In genomic region chr9:42217685-42218084, GRCm38 (mm10) we compare ENCODE assay signal across 8 mouse cellular contexts. TPM values are rescaled to one million over a fixed set of nuclear protein-coding genes. Genes with fewer than 3 reads are reported as not detected.
DNase-seq lines count a peak whose midpoint lies in the region; ATAC-seq lines count a peak whose summit lies in the region.

No protein-coding gene starts in this region.

- no peak overlapping the region for H3K9ac ChIP-seq in embryonic facial prominence, embryonic 14.5 days (ENCODE audit: low read depth, low read length)
- no peak overlapping the region for H3K9ac ChIP-seq in midbrain, embryonic 13.5 days (replicated peaks)
- H3K9ac ChIP-seq in neural tube, embryonic 15.5 days (replicated peaks): no peak overlapping the region

- 86% methylated on average over 10 of the region's 10 CpGs for WGBS in embryonic facial prominence, embryonic 14.5 days
- WGBS in embryonic facial prominence, embryonic 10.5 days: 85% methylated on average over 10 of the region's 10 CpGs
- WGBS in midbrain, embryonic 13.5 days: 86% methylated on average over 10 of the region's 10 CpGs
- 83% methylated on average over 10 of the region's 10 CpGs for WGBS in neural tube, embryonic 15.5 days

- no peaks in the 10 kb centered on the region for H3K27me3 ChIP-seq in embryonic facial prominence, embryonic 14.5 days (replicated peaks; ENCODE audit: control insufficient read depth, insufficient read depth, low read length)
- no peaks in the 10 kb centered on the region for H3K27me3 ChIP-seq in embryonic facial prominence, embryonic 10.5 days (replicated peaks; ENCODE audit: low read depth, poor library complexity, severe bottlenecking)
- no peaks in the 10 kb centered on the region for H3K27me3 ChIP-seq in midbrain, embryonic 13.5 days
- H3K27me3 ChIP-seq in neural tube, embryonic 15.5 days (replicated peaks): no peaks in the 10 kb centered on the region

- no peaks in the 10 kb centered on the region for H3K36me3 ChIP-seq in embryonic facial prominence, embryonic 14.5 days (ENCODE audit: control insufficient read depth, insufficient read depth, low read length)
- H3K36me3 ChIP-seq in embryonic facial prominence, embryonic 10.5 days (replicated peaks): no peaks in the 10 kb centered on the region
- H3K36me3 ChIP-seq in midbrain, embryonic 13.5 days: no peaks in the 10 kb centered on the region
- H3K36me3 ChIP-seq in neural tube, embryonic 15.5 days: no peaks in the 10 kb centered on the region

- H3K4me3 ChIP-seq in embryonic facial prominence, embryonic 14.5 days (ENCODE audit: low read depth, low read length): no peak overlapping the region
- no peak overlapping the region for H3K4me3 ChIP-seq in embryonic facial prominence, embryonic 10.5 days
- no peak overlapping the region for H3K4me3 ChIP-seq in midbrain, embryonic 13.5 days (replicated peaks)
- H3K4me3 ChIP-seq in neural tube, embryonic 15.5 days (replicated peaks): no peak overlapping the region

- no peak overlapping the region for H3K4me2 ChIP-seq in embryonic facial prominence, embryonic 14.5 days (ENCODE audit: low read depth, low read length)
- H3K4me2 ChIP-seq in midbrain, embryonic 13.5 days (replicated peaks): no peak overlapping the region
- H3K4me2 ChIP-seq in neural tube, embryonic 15.5 days: no peak overlapping the region

- ATAC-seq in embryonic facial prominence, embryonic 14.5 days (ENCODE audit: low read depth): no peak
- no peak for ATAC-seq in midbrain, embryonic 13.5 days
- no peak for ATAC-seq in neural tube, embryonic 15.5 days (ENCODE audit: low FRiP score)
- no peak for ATAC-seq in activated CD4-positive, CD25-positive, alpha-beta regulatory T cell, adult 4 months

- no peak overlapping the region for H3K27ac ChIP-seq in embryonic facial prominence, embryonic 14.5 days (replicated peaks; ENCODE audit: low read depth, low read length)
- no peak overlapping the region; the same call in 1 of the 2 replicates for H3K27ac ChIP-seq in embryonic facial prominence, embryonic 10.5 days (replicated peaks)
- H3K27ac ChIP-seq in midbrain, embryonic 13.5 days: no peak overlapping the region
- no peak overlapping the region for H3K27ac ChIP-seq in neural tube, embryonic 15.5 days (replicated peaks)

- H3K9me3 ChIP-seq in embryonic facial prominence, embryonic 14.5 days (ENCODE audit: control insufficient read depth, low read length): no peaks in the 10 kb centered on the region
- H3K9me3 ChIP-seq in embryonic facial prominence, embryonic 10.5 days: no peaks in the 10 kb centered on the region
- no peaks in the 10 kb centered on the region for H3K9me3 ChIP-seq in midbrain, embryonic 13.5 days
- no peaks in the 10 kb centered on the region for H3K9me3 ChIP-seq in neural tube, embryonic 15.5 days (replicated peaks)

- no peaks in the 10 kb centered on the region for H3K4me1 ChIP-seq in embryonic facial prominence, embryonic 14.5 days (ENCODE audit: control insufficient read depth, insufficient read depth, low read length)
- H3K4me1 ChIP-seq in embryonic facial prominence, embryonic 10.5 days: peaks cover 6% of the 10 kb centered on the region; the same call in 1 of the 2 replicates
- H3K4me1 ChIP-seq in midbrain, embryonic 13.5 days (replicated peaks): no peaks in the 10 kb centered on the region
- H3K4me1 ChIP-seq in neural tube, embryonic 15.5 days: peaks cover 13% of the 10 kb centered on the region

- DNase-seq in embryonic facial prominence, embryonic 14.5 days (ENCODE audit: low spot score): peak; percentile 11
- DNase-seq in embryonic facial prominence, embryonic 10.5 days (ENCODE audit: low spot score): no peak
- peak; percentile 83 for DNase-seq in adrenal gland, postnatal 14 days
- peak; percentile 38 to 76 for DNase-seq in gastrocnemius, postnatal 4 days (ENCODE audit: low spot score in 2 of 2)
- peak; percentile 79 for DNase-seq in lung, postnatal 25 days (ENCODE audit: low spot score)

RNA-seq across cellular contexts. Expression of gene Sc5d, which starts 46.4 kb away (rescaled TPM):
- polyA plus RNA-seq in embryonic facial prominence, embryonic 14.5 days (2014; fragmentation: Nextera tagmentation; extraction: Ambion mirVana): 32.3 and 38.3 TPM in 2 replicates
- 57.7 and 58.1 TPM in 2 replicates for polyA plus RNA-seq in embryonic facial prominence, embryonic 10.5 days (2016; fragmentation: Nextera tagmentation; extraction: Ambion mirVana)
- 42.6 and 60.6 TPM in 2 replicates for total RNA-seq in adrenal gland, postnatal 14 days (2021)
- total RNA-seq in gastrocnemius, postnatal 4 days (2021): 10 to 100 TPM; 16.7 to 19.3 TPM
- 60.7 and 67.2 TPM in 2 replicates for polyA plus RNA-seq in midbrain, embryonic 13.5 days (2015; fragmentation: Nextera tagmentation; extraction: Ambion mirVana)
- 72.3 and 79.0 TPM in 2 replicates for polyA plus RNA-seq in neural tube, embryonic 15.5 days (2015; fragmentation: Nextera tagmentation; extraction: Ambion mirVana)
- 100 to 1,000 TPM in 1 of 2 experiments, 10 to 100 TPM in 1; 93.9 to 112 TPM for polyA plus RNA-seq in activated CD4-positive, CD25-positive, alpha-beta regulatory T cell, adult 4 months (2017; shearing (Covaris generic))
